Mouse (Mus musculus) lung, postnatal 0 days (tissue): Measurements from ENCODE around the gene 9330182L06Rik. TPM values are rescaled to one million over a fixed set of nuclear protein-coding genes. Genes with fewer than 3 reads are reported as not detected.
A peak's percentile ranks its signal among the peaks of the same experiment; 100 is the strongest.

Experiments used
- ATAC-seq: fragments of 200-750 bp; cut with Nextera tagmentation; 2 replicates; pipeline ENCODE4 v1.8.0; 2017; ENCODE audit warnings: moderate library complexity
- DNase-seq: peaks from one replicate; pipeline ENCODE4 v3.0.0-alpha.2; 2016; ENCODE audit warnings: low spot score
- H3K27ac ChIP-seq: fragments of 300-500 bp; sonication (generic); 2 replicates; pipeline ENCODE4 v1.5.1; 2014; ENCODE audit warnings: antibody characterized with exemption, mild to moderate bottlenecking, low read length, mixed read lengths
- H3K27me3 ChIP-seq: fragments of 300-500 bp; sonication (generic); replicated peaks from 2 replicates; pipeline ENCODE4 v1.6.1; 2014; ENCODE audit warnings: low read length, mixed read lengths; ENCODE audit not compliant: insufficient read depth
- H3K36me3 ChIP-seq: fragments of 300-500 bp; sonication (generic); 2 replicates; pipeline ENCODE4 v1.6.1; 2014; ENCODE audit warnings: low read length, mixed read lengths; ENCODE audit not compliant: insufficient read depth
- H3K4me1 ChIP-seq: fragments of 300-500 bp; sonication (generic); 2 replicates; pipeline ENCODE4 v1.6.1; 2014; ENCODE audit warnings: antibody characterized with exemption, low read depth, low read length, mixed read lengths; ENCODE audit not compliant: insufficient read depth
- H3K4me2 ChIP-seq: fragments of 300-500 bp; sonication (generic); replicated peaks from 2 replicates; pipeline ENCODE4 v1.6.1; 2014; ENCODE audit warnings: low read depth, mild to moderate bottlenecking, low read length, moderate library complexity, mixed read lengths
- H3K4me3 ChIP-seq: fragments of 300-500 bp; sonication (generic); 2 replicates; pipeline ENCODE4 v1.5.1; 2014; ENCODE audit warnings: low read depth, low read length
- H3K9ac ChIP-seq: fragments of 300-500 bp; sonication (generic); replicated peaks from 2 replicates; pipeline ENCODE4 v1.6.1; 2014; ENCODE audit warnings: low read depth, mild to moderate bottlenecking
- H3K9me3 ChIP-seq: fragments of 300-500 bp; sonication (generic); 2 replicates; pipeline ENCODE4 v1.6.1; 2016; ENCODE audit warnings: low read length, mixed read lengths
- CTCF ChIP-seq: IDR thresholded peaks from 2 replicates; pipeline ENCODE4 v1.5.1; 2016; ENCODE audit warnings: antibody characterized with exemption, mild to moderate bottlenecking
- EP300 ChIP-seq: IDR thresholded peaks from 2 replicates; pipeline ENCODE4 v1.6.1; 2016; ENCODE audit warnings: antibody characterized with exemption, mild to moderate bottlenecking, control low read depth
- WGBS: fragments of 180-500 bp; shearing (Covaris S2); extraction: QIAGEN DNeasy Blood & Tissue Kit; methylation state at CpG from one replicate; pipeline ENCODE4 v1.1.7; 2014; 5-methylcytosine and 5-hydroxymethylcytosine counted together
- polyA plus RNA-seq: library from polyadenylated mRNA; unstranded; fragments of >200 nt; fragmentation: Nextera tagmentation; extraction: Ambion mirVana; gene quantifications from 2 replicates; pipeline ENCODE4 v1.2.1, GENCODE M21; 2015

The 9330182L06Rik gene
- polyA plus RNA-seq, 1 experiment from 2014 or later, result 7.4 TPM

DNA sequence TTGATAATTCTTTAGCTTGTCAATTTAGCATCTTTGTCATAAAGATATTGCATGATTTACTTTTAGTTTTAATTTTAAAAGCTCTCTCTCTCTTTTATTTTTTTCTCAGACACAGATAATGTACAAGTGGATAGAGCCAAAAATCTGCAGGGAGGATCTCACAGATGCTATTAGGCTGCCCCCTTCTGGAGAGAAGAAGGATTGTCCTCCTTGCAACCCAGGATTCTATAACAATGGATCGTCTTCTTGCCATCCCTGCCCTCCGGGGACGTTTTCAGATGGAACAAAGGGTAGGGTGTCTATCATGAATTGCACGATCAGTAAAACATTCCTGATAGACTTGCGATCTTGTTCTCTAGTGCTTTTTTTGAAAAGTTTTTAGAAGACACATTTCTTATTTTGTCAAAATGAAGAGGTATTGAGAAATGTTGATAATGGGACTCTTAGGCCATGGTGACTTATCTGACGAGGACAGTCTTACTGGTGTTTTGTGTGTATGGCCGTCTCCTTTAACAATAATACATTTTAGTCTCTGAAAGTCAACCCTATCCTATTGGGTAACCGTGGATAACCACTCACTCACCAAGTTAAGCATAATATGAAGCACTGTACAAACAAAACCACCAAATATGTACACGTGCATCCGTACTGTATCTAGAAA, 161.8 kb downstream of the 9330182L06Rik start:
- Histone ChIP-seq H3K36me3 (no peaks in the 10 kb centered on the region), H3K9me3 (no peaks in the 10 kb centered on the region), H3K4me1 (no peaks in the 10 kb centered on the region), H3K27me3 (no peaks in the 10 kb centered on the region), H3K27ac (no peak overlapping the region), H3K9ac (no peak overlapping the region), H3K4me3 (no peak overlapping the region), H3K4me2 (no peak overlapping the region)
- WGBS, result 47% methylated on average over 10 of the region's 10 CpGs
- ATAC-seq (no peak), DNase-seq (peak; percentile 71)
- TF ChIP-seq CTCF (peak; percentile 75), EP300 (no peak)

GRCm38 (mm10) chr5:9428728-9429127, 162.8 kb downstream of the 9330182L06Rik start:
- no peaks in the 10 kb centered on the region for H3K27me3 ChIP-seq
- ATAC-seq (no peak), DNase-seq (no peak)
- H3K4me1 ChIP-seq, result no peaks in the 10 kb centered on the region
- H3K36me3 ChIP-seq, result no peaks in the 10 kb centered on the region
- H3K27ac ChIP-seq, result no peak overlapping the region
- no peak overlapping the region for H3K9ac ChIP-seq
- no peaks in the 10 kb centered on the region for H3K9me3 ChIP-seq
- TF ChIP-seq EP300, result no peak
- TF ChIP-seq CTCF, result no peak
- H3K4me2 ChIP-seq, result no peak overlapping the region
- no peak overlapping the region for H3K4me3 ChIP-seq
- 57% methylated on average over 3 of the region's 3 CpGs for WGBS

DNA sequence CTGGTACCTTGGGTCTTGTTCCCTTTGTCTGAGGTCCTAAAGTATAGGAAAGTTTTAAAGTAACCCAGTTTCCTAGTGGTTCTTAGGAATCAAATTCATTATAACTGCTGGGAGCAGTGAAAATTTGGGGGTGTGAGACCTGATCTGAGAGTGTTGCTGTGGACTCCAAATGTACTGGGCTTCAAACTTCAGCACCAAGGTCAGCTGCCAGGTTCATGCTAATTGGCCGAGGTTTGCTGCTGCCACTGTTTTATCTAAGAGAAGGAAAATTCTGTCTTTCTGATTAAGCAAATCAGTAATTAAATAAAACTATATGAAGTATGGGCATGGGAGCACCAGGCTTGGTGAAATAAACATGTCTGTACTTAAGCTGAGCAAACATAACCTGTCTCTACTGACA, 180.2 kb downstream of the 9330182L06Rik start:
- H3K4me1 ChIP-seq, result no peaks in the 10 kb centered on the region
- H3K9ac ChIP-seq, result no peak overlapping the region
- no peaks in the 10 kb centered on the region for H3K9me3 ChIP-seq
- no peaks in the 10 kb centered on the region for H3K36me3 ChIP-seq
- DNase-seq, result peak; percentile 15
- ATAC-seq, result no peak
- no peak overlapping the region for H3K4me2 ChIP-seq
- no peaks in the 10 kb centered on the region for H3K27me3 ChIP-seq
- TF ChIP-seq EP300, result no peak
- TF ChIP-seq CTCF, result no peak
- no peak overlapping the region for H3K27ac ChIP-seq
- WGBS, result 3% methylated on average over 1 of the region's 1 CpGs
- no peak overlapping the region for H3K4me3 ChIP-seq

GRCm38 (mm10) chr5:9448931-9449330, 183.0 kb downstream of the 9330182L06Rik start:
- Histone ChIP-seq H3K4me1 (no peaks in the 10 kb centered on the region), H3K4me2 (no peak overlapping the region), H3K36me3 (no peaks in the 10 kb centered on the region), H3K9ac (no peak overlapping the region), H3K27ac (no peak overlapping the region), H3K4me3 (no peak overlapping the region), H3K9me3 (no peaks in the 10 kb centered on the region), H3K27me3 (no peaks in the 10 kb centered on the region)
- ATAC-seq (no peak), DNase-seq (no peak)
- TF ChIP-seq EP300, result no peak
- no peak for TF ChIP-seq CTCF
- WGBS, result 85% methylated on average over 6 of the region's 6 CpGs

GRCm38 (mm10) chr5:9449570-9449969, 183.7 kb downstream of the 9330182L06Rik start:
- TF ChIP-seq EP300 (no peak), CTCF (no peak)
- no peak for DNase-seq
- H3K27me3 ChIP-seq, result no peaks in the 10 kb centered on the region
- H3K4me3 ChIP-seq, result no peak overlapping the region
- H3K27ac ChIP-seq, result no peak overlapping the region
- H3K4me2 ChIP-seq, result no peak overlapping the region
- no peaks in the 10 kb centered on the region for H3K36me3 ChIP-seq
- ATAC-seq, result no peak
- 68% methylated on average over 5 of the region's 5 CpGs for WGBS
- no peaks in the 10 kb centered on the region for H3K9me3 ChIP-seq
- no peak overlapping the region for H3K9ac ChIP-seq
- H3K4me1 ChIP-seq, result no peaks in the 10 kb centered on the region

DNA sequence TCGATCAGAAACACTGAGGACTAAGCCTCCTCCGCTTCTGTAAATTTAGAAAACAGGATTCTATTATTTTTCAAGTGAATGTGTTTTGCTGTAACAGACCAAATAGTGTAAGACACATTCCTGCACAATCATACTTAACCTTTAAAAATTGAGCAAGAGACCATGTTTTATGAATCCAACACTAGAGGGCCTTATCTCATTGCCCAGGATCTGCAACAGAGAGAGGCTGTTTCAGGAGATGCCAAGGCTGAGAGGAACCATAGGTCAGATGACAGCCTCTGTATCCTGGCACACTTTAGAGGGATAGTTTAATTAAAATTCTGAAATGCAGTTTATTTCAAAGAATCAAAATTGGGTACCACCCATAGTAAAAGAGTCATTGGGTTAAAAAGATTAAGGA, 187.4 kb downstream of the 9330182L06Rik start:
- no peak for DNase-seq
- 82% methylated on average over 2 of the region's 2 CpGs for WGBS
- TF ChIP-seq EP300 (no peak), CTCF (no peak)
- Histone ChIP-seq H3K9ac (no peak overlapping the region), H3K9me3 (no peaks in the 10 kb centered on the region), H3K4me1 (no peaks in the 10 kb centered on the region), H3K36me3 (no peaks in the 10 kb centered on the region), H3K4me3 (no peak overlapping the region), H3K27ac (no peak overlapping the region), H3K4me2 (no peak overlapping the region), H3K27me3 (no peaks in the 10 kb centered on the region)
- ATAC-seq, result no peak

GRCm38 (mm10) chr5:9477587-9477986, 211.7 kb downstream of the 9330182L06Rik start:
- H3K9me3 ChIP-seq, result no peaks in the 10 kb centered on the region
- WGBS, result 44% methylated on average over 3 of the region's 3 CpGs
- H3K4me3 ChIP-seq, result no peak overlapping the region
- H3K27ac ChIP-seq, result no peak overlapping the region
- H3K9ac ChIP-seq, result no peak overlapping the region
- TF ChIP-seq CTCF (no peak), EP300 (no peak)
- H3K4me1 ChIP-seq, result no peaks in the 10 kb centered on the region
- ATAC-seq, result no peak
- H3K4me2 ChIP-seq, result no peak overlapping the region
- no peak for DNase-seq
- no peaks in the 10 kb centered on the region for H3K27me3 ChIP-seq
- H3K36me3 ChIP-seq, result no peaks in the 10 kb centered on the region
